In genomic region chr10:46333231-46333630, GRCm38 (mm10) we compare ENCODE assay signal across 35 mouse cellular contexts.
"Had no signal": no experiment of that assay in that cellular context is flagged by ENCODE, and none has a peak within 500 bp of the region (broad histone marks: within the 10 kb centered on the region; RNA-seq: fewer than 3 reads in every experiment).

No protein-coding gene starts in this region.

- ATAC-seq: hindbrain, embryonic 16.5 days; hindbrain, postnatal 0 days; inflammation-experienced regulatory T-cells, adult 6 months; intestine, embryonic 15.5 days; intestine, embryonic 16.5 days; intestine, postnatal 0 days had no signal

- H3K4me3 ChIP-seq: heart, embryonic 10.5 days; heart, embryonic 12.5 days; heart, embryonic 13.5 days; heart, embryonic 15.5 days; hindbrain, embryonic 10.5 days; hindbrain, embryonic 12.5 days; hindbrain, embryonic 13.5 days; hindbrain, embryonic 15.5 days; intestine, embryonic 15.5 days; layer of hippocampus, adult 2 months; left cerebral cortex, adult 2 months had no signal

- H3K9ac ChIP-seq: heart, embryonic 12.5 days; heart, embryonic 13.5 days; heart, embryonic 15.5 days; hindbrain, embryonic 12.5 days; hindbrain, embryonic 13.5 days; hindbrain, embryonic 14.5 days; hindbrain, embryonic 15.5 days; intestine, embryonic 15.5 days had no signal

- H3K27ac ChIP-seq: heart, embryonic 10.5 days; heart, embryonic 13.5 days; heart, embryonic 15.5 days; hindbrain, embryonic 10.5 days; hindbrain, embryonic 12.5 days; hindbrain, embryonic 13.5 days; hindbrain, embryonic 14.5 days; hindbrain, embryonic 15.5 days; hindbrain, postnatal 0 days; intestine, embryonic 15.5 days; kidney, postnatal 0 days; layer of hippocampus, adult 2 months; left cerebral cortex, adult 2 months had no signal

- H3K27me3 ChIP-seq: heart, embryonic 12.5 days; heart, embryonic 13.5 days; heart, embryonic 15.5 days; hindbrain, embryonic 12.5 days; hindbrain, embryonic 13.5 days; hindbrain, embryonic 15.5 days; intestine, embryonic 15.5 days had no signal

- H3K4me2 ChIP-seq: heart, embryonic 11.5 days; heart, embryonic 12.5 days; heart, embryonic 13.5 days; heart, embryonic 15.5 days; hindbrain, embryonic 12.5 days; hindbrain, embryonic 13.5 days; hindbrain, embryonic 14.5 days; hindbrain, embryonic 15.5 days; intestine, embryonic 15.5 days had no signal

- H3K36me3 ChIP-seq: heart, embryonic 10.5 days; heart, embryonic 12.5 days; heart, embryonic 13.5 days; heart, embryonic 15.5 days; hindbrain, embryonic 10.5 days; hindbrain, embryonic 12.5 days; hindbrain, embryonic 13.5 days; hindbrain, embryonic 15.5 days; intestine, embryonic 15.5 days had no signal

- H3K4me1 ChIP-seq: heart, embryonic 10.5 days; heart, embryonic 12.5 days; heart, embryonic 13.5 days; heart, embryonic 15.5 days; hindbrain, embryonic 10.5 days; hindbrain, embryonic 12.5 days; hindbrain, embryonic 13.5 days; hindbrain, embryonic 15.5 days; intestine, embryonic 15.5 days had no signal

- DNase-seq: heart, postnatal 10 days; heart, postnatal 14 days; heart, postnatal 36 days; heart, postnatal 4 days; kidney, adult 11 months; kidney, adult 18-20 months; kidney, adult 2 months; kidney, adult 8-10 months; kidney, adult 9 months; kidney, postnatal 10 days; kidney, postnatal 14 days; kidney, postnatal 25 days; kidney, postnatal 36 days; kidney, postnatal 4 days; layer of hippocampus, adult 9-11 months; layer of hippocampus, postnatal 36 days had no signal

- H3K9me3 ChIP-seq: heart, embryonic 10.5 days; heart, embryonic 12.5 days; heart, embryonic 13.5 days; heart, embryonic 15.5 days; hindbrain, embryonic 10.5 days; hindbrain, embryonic 12.5 days; hindbrain, embryonic 13.5 days; hindbrain, embryonic 15.5 days; intestine, embryonic 15.5 days had no signal
